ENCODE assay signal across 15 mouse cellular contexts in genomic region chr5:80393656-80394055, GRCm38 (mm10).
DNase-seq lines count a peak whose midpoint lies in the region; ATAC-seq lines count a peak whose summit lies in the region.
"Had no signal": no experiment of that assay in that cellular context is flagged by ENCODE, and none has a peak within 500 bp of the region (broad histone marks: within the 10 kb centered on the region; RNA-seq: fewer than 3 reads in every experiment).

No protein-coding gene starts in this region.

- no peaks in the 10 kb centered on the region for H3K27me3 ChIP-seq in midbrain, embryonic 12.5 days
- H3K27me3 ChIP-seq in midbrain, embryonic 14.5 days (ENCODE audit: control insufficient read depth, insufficient read depth, low read length): no peaks in the 10 kb centered on the region
- no peaks in the 10 kb centered on the region for H3K27me3 ChIP-seq in forebrain, embryonic 16.5 days (replicated peaks; ENCODE audit: control insufficient read depth, insufficient read depth, low read length)
- no peaks in the 10 kb centered on the region for H3K27me3 ChIP-seq in kidney, embryonic 16.5 days (ENCODE audit: insufficient read depth, low read length)
- H3K27me3 ChIP-seq: hindbrain, embryonic 15.5 days; lung, embryonic 15.5 days; megakaryocyte, embryonic 14.5 days; neural tube, embryonic 12.5 days had no signal

- no peak overlapping the region for H3K27ac ChIP-seq in midbrain, embryonic 12.5 days (replicated peaks)
- no peak overlapping the region for H3K27ac ChIP-seq in midbrain, embryonic 14.5 days (replicated peaks; ENCODE audit: low read depth, low read length)
- no peak overlapping the region for H3K27ac ChIP-seq in forebrain, embryonic 16.5 days (ENCODE audit: low read length)
- H3K27ac ChIP-seq in kidney, embryonic 16.5 days (ENCODE audit: low read length): no peak overlapping the region
- H3K27ac ChIP-seq: hindbrain, embryonic 15.5 days; lung, embryonic 15.5 days; neural tube, embryonic 12.5 days had no signal

- H3K4me3 ChIP-seq in midbrain, embryonic 12.5 days: no peak overlapping the region
- H3K4me3 ChIP-seq in midbrain, embryonic 14.5 days (replicated peaks; ENCODE audit: low read depth, low read length): no peak overlapping the region
- no peak overlapping the region for H3K4me3 ChIP-seq in forebrain, embryonic 16.5 days (replicated peaks; ENCODE audit: low read length)
- no peak overlapping the region for H3K4me3 ChIP-seq in kidney, embryonic 16.5 days (ENCODE audit: low read length)
- H3K4me3 ChIP-seq: hindbrain, embryonic 15.5 days; lung, embryonic 15.5 days; megakaryocyte, embryonic 14.5 days; neural tube, embryonic 12.5 days had no signal

- peak; percentile 19 for DNase-seq in embryo, embryonic 10 days (ENCODE audit: low spot score)
- DNase-seq in embryo, embryonic 9.5 days (ENCODE audit: extremely low spot score): no peak
- no peak for DNase-seq in midbrain, embryonic 14.5 days
- peak; percentile 1 for DNase-seq in mesoderm, embryonic 11.5 days (ENCODE audit: low read depth, low spot score)
- DNase-seq in kidney, postnatal 4 days: no peak
- DNase-seq: cerebellum, postnatal 25 days; heart, adult 18-20 months; kidney, adult 9 months had no signal

- ATAC-seq in midbrain, embryonic 12.5 days (ENCODE audit: low FRiP score, low read depth): peak; percentile 66
- no peak for ATAC-seq in midbrain, embryonic 14.5 days (ENCODE audit: low FRiP score, low TSS enrichment)
- ATAC-seq in forebrain, embryonic 16.5 days: peak; percentile 96
- no peak for ATAC-seq in kidney, embryonic 16.5 days (ENCODE audit: low FRiP score, low TSS enrichment)

- H3K4me1 ChIP-seq in midbrain, embryonic 12.5 days: no peaks in the 10 kb centered on the region
- no peaks in the 10 kb centered on the region for H3K4me1 ChIP-seq in midbrain, embryonic 14.5 days (ENCODE audit: control insufficient read depth, insufficient read depth, low read length)
- H3K4me1 ChIP-seq in forebrain, embryonic 16.5 days (replicated peaks; ENCODE audit: control insufficient read depth, insufficient read depth, low read length): no peaks in the 10 kb centered on the region
- H3K4me1 ChIP-seq in kidney, embryonic 16.5 days (ENCODE audit: insufficient read depth, low read length): no peaks in the 10 kb centered on the region
- H3K4me1 ChIP-seq: hindbrain, embryonic 15.5 days; lung, embryonic 15.5 days; megakaryocyte, embryonic 14.5 days; neural tube, embryonic 12.5 days had no signal

- H3K9ac ChIP-seq in midbrain, embryonic 12.5 days (replicated peaks): no peak overlapping the region
- H3K9ac ChIP-seq in midbrain, embryonic 14.5 days (replicated peaks; ENCODE audit: low read length): no peak overlapping the region
- H3K9ac ChIP-seq in forebrain, embryonic 16.5 days (replicated peaks; ENCODE audit: low read depth, low read length): no peak overlapping the region
- H3K9ac ChIP-seq in kidney, embryonic 16.5 days (replicated peaks; ENCODE audit: low read length): no peak overlapping the region
- H3K9ac ChIP-seq: hindbrain, embryonic 15.5 days; lung, embryonic 15.5 days; neural tube, embryonic 12.5 days had no signal

- no peak overlapping the region for H3K4me2 ChIP-seq in midbrain, embryonic 12.5 days (replicated peaks)
- no peak overlapping the region for H3K4me2 ChIP-seq in midbrain, embryonic 14.5 days (ENCODE audit: low read length)
- H3K4me2 ChIP-seq in forebrain, embryonic 16.5 days (ENCODE audit: low read length): no peak overlapping the region
- no peak overlapping the region for H3K4me2 ChIP-seq in kidney, embryonic 16.5 days (replicated peaks; ENCODE audit: low read depth, low read length)
- H3K4me2 ChIP-seq: hindbrain, embryonic 15.5 days; lung, embryonic 15.5 days; neural tube, embryonic 12.5 days had no signal

- WGBS in midbrain, embryonic 12.5 days: 45% methylated on average over 3 of the region's 3 CpGs
- WGBS in midbrain, embryonic 14.5 days: 52% methylated on average over 3 of the region's 3 CpGs
- 6% methylated on average over 3 of the region's 3 CpGs for WGBS in forebrain, embryonic 16.5 days
- 24% methylated on average over 3 of the region's 3 CpGs for WGBS in kidney, embryonic 16.5 days

- H3K36me3 ChIP-seq in midbrain, embryonic 12.5 days: no peaks in the 10 kb centered on the region
- no peaks in the 10 kb centered on the region for H3K36me3 ChIP-seq in midbrain, embryonic 14.5 days (ENCODE audit: control insufficient read depth, insufficient read depth, low read length)
- H3K36me3 ChIP-seq in forebrain, embryonic 16.5 days (ENCODE audit: control insufficient read depth, insufficient read depth): no peaks in the 10 kb centered on the region
- no peaks in the 10 kb centered on the region for H3K36me3 ChIP-seq in kidney, embryonic 16.5 days (ENCODE audit: insufficient read depth, low read length)
- H3K36me3 ChIP-seq: hindbrain, embryonic 15.5 days; lung, embryonic 15.5 days; neural tube, embryonic 12.5 days had no signal

- no peaks in the 10 kb centered on the region for H3K9me3 ChIP-seq in midbrain, embryonic 12.5 days
- no peaks in the 10 kb centered on the region for H3K9me3 ChIP-seq in midbrain, embryonic 14.5 days (ENCODE audit: control insufficient read depth, low read length)
- no peaks in the 10 kb centered on the region for H3K9me3 ChIP-seq in forebrain, embryonic 16.5 days (ENCODE audit: control insufficient read depth, low read length)
- H3K9me3 ChIP-seq in kidney, embryonic 16.5 days (ENCODE audit: low read length): no peaks in the 10 kb centered on the region
- H3K9me3 ChIP-seq: hindbrain, embryonic 15.5 days; lung, embryonic 15.5 days; megakaryocyte, embryonic 14.5 days; neural tube, embryonic 12.5 days had no signal

Comparison
In these comparisons a context has a peak if more than half of its experiments do, and no peak if none do; other contexts are left out.
1. DNase-seq: peak in embryo, embryonic 10 days (single experiment) and mesoderm, embryonic 11.5 days (single experiment); none in embryo, embryonic 9.5 days (single experiment), midbrain, embryonic 14.5 days (single experiment) and kidney, postnatal 4 days (0 of 2).
2. ATAC-seq: peak in midbrain, embryonic 12.5 days (single experiment) and forebrain, embryonic 16.5 days (single experiment); none in midbrain, embryonic 14.5 days (single experiment) and kidney, embryonic 16.5 days (single experiment).